Mouse (Mus musculus) adrenal gland, adult (tissue): ENCODE data around the gene Golga4.
A peak's percentile ranks its signal among the peaks of the same experiment; 100 is the strongest.

Source experiments
- DNase-seq, 2 experiments: peaks; one replicate each; pipeline ENCODE4 v3.0.0; 2022 to 2023; ENCODE audit warnings: low spot score in 1 of 2; ENCODE audit not compliant: inconsistent age in 2 of 2

Golga4 gene

DNA sequence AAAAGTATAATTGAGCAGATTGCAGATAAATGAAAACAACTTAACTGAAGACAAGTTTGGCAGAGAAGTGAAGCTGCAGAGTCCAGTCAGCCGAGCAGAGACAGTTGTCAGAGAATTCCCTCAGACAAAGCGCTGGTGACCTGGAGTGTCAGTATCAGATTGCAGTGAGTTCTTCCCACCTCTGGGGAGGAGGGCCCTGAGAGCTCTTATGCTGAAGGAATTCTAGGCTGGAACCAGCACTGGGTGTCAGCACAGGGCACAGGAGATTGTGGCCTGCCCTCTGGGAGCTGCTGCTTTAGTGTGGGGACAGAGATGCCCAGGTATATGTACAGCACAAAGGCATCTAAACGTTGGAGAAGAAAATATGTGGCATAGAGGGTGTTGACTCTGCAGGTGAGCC lies 14.8 kb downstream of the Golga4 start:
- DNase-seq, result no peak

DNA sequence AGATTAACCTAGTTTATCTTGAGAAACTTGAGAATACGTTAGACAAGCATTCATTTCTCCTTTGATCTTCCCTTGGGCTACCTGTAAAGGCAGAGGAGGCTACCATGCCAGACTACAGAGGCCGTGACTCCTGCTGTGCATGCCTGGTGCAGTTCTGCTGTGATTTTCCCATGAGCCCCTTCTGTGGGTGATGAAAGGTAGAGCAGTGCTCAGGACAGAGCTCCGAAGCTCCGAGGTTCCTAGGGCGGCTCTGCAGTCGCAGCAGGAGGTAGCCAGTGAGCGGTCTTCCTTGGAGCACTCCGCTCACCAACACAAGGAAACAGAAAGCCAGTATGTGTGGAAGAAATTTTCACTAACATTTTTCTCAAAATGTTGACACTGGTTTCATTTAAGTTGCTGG lies 15.6 kb downstream of the Golga4 start:
- no peak for DNase-seq

DNA sequence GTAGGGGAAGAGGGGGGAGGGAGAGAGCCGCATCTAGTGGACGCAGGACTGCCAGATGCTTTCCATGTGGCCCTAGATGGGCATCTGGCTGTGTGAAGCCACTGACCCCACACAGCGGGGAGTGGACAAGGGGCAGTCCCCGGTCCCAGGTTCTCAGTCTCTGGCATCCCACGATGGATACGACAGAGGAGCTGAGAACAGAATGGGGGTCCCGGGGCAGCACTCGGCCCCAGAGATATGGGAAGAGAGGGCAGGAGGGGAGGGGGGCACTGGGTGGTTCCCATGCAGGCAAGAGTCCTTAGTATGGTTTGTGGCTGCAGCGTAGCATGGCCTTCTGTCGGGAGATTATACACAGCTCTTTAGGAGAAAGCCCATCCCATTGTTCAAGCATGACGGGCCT lies 17.7 kb downstream of the Golga4 start:
- DNase-seq, result no peak

DNA sequence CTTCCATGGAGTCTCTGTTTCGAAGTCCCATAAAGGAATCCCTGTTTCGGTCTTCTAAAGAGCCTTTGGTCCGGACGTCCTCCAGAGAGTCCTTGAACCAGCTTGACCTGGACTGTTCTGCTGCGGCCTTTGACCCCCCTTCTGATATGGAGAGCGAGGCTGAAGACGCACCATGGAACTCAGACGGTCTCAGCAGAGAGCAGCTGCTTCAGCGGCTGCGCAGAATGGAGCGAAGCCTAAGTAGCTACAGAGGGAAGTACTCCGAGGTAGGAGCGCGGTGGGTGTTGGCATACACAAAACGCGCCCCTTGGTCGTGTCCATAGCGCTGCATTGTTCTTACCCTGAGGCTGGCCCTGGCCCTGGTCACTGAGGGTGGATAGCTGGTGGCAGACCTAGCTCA lies 21.0 kb downstream of the Golga4 start:
- no peak for DNase-seq

DNA sequence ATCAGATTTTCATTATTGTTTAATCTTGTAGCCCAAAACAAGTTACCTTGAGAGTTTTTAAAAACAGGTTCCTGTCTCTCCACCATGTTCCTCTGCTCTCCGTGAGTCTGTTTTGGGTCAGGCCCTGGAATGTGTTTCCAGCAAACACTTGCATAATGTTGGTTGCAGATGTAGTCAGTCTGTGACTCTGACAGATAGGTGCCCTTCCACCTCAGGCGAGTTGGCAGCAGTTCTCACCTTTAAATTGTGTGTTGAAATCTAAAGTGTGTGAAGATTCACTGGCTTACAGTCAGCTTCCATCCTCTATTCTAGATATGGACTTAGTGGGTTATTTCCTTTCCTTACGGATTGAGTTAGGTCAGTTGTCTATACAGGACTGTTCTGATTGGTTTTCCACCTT lies 23.7 kb downstream of the Golga4 start:
- DNase-seq, result no peak

DNA sequence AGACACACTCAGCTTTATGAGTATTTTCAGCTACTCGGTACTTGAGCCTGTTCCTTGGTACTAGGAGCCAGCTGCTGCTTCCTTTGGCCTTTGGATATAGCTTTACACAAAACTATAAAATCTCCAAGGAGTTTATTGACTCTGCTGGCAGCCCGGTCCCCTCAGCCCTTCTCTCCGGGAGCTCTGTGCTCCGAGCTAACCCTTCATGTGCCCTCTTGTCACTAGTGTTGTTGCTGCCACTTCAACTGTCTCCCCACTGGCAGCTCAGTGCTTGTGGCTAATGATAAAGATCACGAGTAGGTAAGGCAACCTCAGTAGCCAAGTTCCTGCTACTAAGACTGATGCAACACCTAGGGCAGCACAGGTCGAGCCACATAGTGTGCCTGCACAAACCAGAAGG lies 24.6 kb downstream of the Golga4 start:
- DNase-seq, result no peak

DNA sequence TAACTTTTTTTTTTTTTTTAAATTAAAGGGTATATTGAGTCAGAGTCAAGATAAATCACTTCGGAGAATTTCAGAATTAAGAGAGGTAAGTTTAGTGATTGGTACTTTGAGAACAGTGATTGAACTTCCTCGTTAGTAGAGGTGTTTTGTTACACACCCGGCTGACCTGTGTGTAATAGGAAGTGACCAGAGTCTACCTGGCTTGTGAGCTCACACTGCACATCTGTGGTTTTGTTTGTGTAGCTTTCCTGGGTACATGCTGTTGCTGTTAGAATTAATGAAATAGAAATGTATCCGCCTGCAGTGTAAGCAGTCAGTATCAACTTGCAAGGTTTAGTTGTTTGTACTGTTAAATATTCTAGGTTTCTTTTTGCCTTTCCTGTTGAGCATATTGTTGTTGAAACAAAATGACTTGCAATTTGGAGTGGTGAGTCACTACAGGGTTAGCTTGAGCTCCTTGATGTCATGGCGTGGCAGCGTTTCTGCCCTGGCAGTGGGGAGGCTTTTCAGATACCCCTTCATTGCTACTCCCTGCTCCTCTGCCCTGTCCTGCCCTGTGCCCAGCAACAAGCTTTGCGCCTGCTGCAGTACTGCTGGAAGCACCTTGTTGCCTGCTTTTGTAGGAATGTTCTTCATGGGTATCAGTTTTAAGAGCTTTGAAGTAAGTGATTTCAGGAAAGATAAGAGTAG lies 26.6 kb downstream of the Golga4 start:
- peak; percentile 29 to 72 for DNase-seq

DNA sequence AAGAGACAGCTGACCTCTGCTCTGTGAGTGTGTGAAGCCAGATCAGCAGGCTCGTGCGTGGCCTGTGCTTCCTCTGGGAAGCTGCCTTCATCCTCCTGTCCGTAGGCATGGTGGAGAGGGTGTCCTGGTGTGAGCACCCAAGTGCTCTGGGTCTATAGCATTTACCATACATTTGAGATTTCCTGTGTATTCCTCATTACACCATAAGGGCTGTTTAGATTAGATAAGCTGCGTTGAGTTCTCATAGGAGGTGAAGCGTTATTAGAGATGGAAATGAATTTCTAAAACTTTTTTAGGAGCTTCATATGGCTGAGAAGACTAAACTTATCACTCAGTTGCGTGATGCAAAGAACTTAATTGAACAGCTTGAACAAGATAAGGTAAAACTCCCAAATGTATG lies 30.9 kb downstream of the Golga4 start:
- no peak for DNase-seq

DNA sequence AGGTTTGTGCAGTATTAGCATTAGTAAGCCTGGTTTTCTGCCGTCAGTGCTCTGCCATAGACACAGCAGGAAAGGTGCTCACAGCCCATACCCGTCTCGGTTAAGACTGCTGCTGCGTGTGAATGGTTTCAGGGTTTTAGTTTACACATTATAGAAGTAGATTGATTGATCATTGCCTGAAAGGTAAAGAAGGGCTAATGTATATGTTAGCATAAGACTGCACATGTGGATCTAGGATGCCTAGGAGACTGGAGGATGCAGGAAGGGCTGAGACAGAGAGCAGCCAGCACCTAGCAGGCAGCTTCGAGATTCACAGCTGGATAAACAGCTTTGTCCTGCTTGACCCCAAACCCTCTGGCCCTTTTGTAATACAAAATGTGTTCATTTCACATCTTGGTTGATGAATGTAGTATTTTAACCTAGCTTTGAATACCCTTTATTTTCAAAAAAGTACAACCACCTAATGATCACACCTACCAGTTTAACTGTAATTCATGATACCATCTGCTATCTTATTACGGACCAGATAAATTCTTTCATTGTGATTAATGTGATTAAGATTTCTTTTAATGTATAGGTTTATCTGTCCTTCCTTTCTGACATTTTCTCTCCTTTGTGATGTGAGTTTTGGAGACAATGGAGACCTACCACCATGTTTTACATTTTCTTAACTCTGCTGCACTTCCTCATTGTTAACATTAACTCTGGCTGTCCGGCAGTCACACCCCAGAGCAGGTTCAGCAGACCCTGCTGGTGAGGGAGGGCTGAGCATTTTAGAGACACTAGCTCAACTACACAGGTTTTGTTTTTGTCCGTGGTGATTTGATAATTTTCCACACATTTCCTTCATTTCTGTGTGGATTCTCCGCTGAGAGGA lies 31.6 kb downstream of the Golga4 start:
- no peak for DNase-seq

DNA sequence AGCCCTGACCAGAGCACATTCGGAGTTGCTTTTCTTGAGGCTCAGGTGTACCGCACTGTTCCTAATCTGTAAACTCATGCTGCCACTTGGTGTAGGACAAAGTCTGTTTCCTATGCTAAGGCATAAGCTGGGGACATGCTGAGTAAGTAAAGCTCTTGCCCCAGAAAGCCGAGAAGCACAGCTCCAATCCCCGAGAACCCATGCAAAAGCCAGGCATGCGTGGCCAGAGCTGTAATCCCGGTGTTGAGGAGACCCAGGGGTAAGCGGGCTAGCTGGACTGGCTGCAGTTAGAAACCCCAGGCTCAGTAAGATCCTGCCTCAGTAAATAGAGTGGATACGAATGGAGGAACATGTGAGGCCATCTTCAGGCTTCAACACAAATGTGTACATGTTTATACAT lies 35.8 kb downstream of the Golga4 start:
- no peak for DNase-seq

DNA sequence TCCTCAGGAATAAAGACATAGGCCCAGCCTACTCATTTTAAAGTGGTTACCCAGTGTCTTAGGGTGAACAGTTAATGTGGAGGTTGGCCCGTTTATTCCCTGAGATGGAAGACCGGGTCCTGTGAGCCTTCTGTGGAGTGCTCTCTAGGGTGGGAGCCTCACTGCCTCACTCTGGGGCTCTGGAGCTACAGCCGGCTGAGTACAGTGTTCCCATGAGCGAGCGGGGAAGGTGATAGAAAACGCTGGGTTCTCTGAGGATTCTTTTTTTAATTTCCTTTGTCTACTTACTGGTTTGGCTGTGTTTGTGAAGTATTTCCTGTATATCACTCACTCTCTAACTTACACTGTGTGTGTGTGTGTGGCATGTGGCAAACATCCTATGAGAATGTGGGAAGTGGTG lies 39.1 kb downstream of the Golga4 start:
- no peak for DNase-seq

DNA sequence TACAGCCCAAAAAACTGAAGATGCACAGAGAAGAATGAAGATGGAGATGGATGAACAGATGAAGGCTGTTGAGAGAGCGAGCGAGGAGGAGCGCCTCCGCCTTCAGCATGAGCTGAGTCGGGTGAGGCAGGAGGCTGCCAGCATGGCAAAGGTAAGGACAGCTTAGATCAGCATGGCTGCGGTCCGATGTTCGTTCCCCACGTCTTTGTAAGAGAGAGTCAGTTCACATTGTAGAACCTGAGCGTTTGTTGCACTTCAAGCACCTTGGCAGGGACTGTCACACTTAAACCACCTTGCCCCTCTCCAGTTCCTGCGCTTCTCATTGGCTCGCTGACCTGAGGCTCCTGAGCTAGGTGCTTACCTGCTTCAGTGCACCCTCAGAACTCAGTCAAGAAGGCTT lies 42.6 kb downstream of the Golga4 start:
- DNase-seq, result no peak

DNA sequence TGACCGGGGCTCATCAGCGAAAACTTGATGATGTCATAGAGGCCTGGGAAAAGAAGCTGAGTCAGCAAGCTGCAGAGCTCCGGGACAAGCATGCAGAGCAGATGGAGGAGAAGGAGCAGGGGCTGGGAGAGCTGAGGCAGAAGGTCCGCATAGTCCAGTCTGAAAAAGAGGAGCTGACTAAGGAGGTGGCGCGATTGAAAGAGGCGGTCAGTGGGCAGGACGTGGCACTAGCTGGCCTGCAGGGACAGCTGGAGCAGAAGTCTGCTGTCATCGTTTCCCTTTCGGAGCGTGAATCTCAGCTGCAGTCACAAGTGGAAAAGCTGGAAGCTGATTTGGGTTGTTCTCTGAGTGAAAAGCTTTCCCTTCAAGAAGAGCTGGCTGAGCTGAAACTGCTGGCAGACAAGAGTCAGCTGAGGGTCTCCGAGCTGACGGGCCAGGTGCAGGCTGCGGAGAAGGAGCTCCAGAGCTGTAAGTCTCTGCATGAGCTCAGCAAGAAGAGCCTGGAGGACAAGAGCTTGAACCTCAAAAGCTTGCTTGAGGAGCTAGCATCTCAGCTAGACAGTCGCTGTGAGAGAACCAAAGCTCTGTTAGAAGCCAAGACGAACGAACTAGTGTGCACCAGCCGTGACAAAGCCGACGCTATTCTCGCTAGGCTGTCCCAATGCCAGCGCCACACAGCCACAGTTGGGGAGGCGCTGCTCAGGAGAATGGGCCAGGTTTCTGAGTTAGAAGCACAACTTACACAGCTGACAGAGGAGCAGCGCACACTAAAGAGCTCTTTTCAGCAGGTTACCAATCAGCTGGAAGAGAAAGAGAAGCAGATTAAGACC lies 51.1 kb downstream of the Golga4 start:
- no peak for DNase-seq

DNA sequence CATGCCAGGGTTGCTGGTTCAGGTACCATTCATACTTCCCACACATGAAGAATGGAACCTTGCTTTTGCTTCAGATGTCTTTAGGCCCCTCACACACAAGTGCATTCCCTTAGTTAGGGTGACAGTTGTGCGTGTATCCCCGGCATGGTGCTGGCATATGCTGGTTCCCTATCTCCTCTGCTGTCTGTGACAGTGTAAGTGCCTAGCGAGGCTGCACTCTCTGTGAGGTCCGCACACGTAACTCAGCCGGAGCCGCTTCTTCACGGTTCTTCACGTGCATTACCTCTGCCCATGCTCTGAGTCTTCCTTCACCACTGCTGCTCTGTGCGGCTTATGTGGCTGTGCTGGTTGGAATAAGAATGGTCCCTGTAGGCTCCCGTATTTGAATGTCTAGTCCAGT lies 57.3 kb downstream of the Golga4 start:
- no peak for DNase-seq

DNA sequence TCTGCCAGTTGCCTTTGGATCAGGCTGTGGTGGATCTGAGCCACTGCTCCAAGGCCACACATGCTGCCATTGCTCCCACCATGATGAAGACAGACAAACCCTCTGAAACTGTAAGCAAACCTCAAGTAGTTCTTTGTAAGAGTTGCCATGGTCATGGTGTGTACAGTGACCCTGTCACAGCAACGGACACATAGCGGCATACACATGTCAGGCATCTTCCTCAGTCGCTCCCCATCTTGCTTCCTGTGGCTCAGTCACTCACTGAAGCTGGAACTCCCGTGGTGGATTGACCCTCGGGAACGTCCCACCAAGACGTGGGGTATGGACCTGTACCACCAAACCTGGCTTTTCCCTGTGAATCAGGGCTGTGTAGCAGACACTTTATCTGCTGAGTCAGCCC lies 57.8 kb downstream of the Golga4 start:
- DNase-seq, result no peak

DNA sequence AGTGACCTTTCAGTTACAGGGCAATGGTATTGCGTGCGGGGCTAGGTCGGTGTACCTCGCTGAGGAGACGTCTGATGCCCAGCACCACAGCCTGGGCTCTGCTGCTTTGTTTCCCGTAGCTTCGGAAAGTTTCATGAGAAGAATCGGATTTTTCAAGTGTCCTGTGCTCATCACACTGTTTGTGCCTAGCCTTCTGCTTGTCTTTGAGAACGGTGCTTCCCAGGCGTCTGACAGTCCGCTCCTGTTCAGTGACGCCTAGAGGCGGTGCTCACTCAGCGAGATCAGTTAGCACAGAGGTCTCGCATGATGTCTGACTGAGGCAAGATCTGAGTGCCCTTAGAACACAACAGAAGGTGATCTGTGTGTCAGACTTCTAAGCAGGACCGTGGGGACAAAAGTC lies 58.6 kb downstream of the Golga4 start:
- DNase-seq, result no peak

DNA sequence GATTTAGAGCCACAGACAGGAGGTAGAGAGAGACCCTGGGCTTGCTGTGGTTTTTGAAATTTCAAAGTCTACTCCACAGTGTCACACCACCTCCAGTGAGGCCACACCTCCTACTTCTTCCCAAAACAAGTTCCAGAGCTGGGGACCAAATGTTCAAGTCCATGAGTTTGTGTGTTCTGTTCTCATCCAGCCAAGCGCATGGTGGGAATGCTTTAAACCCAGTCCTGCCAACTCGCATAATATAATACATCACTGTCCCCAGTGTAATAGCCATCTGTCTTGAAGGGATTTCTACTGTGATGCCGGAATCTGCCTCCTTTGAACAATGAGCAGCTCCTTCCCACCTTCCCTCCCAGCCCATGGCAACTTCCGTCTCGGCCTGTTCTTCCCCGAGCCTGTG lies 63.3 kb downstream of the Golga4 start:
- no peak for DNase-seq

DNA sequence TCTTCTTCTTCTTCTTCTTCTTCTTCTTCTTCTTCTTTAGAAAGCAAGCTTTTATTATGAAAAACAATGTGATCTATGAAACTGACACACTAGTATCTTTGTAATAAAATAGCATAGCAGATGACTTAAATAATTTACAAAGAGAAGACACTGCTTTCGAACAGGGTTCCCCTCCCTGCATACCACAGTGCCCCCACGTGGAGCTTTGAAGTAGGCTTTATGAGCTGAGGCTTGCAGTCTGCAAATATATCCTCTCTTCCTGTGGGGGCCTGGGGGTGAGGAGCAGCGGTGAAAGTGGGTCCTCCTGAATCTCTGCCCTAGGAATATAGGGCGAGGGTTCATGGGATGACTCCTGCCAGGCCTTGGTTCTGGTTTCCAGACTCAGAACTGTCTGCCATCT lies 64.8 kb downstream of the Golga4 start:
- DNase-seq, result no peak

DNA sequence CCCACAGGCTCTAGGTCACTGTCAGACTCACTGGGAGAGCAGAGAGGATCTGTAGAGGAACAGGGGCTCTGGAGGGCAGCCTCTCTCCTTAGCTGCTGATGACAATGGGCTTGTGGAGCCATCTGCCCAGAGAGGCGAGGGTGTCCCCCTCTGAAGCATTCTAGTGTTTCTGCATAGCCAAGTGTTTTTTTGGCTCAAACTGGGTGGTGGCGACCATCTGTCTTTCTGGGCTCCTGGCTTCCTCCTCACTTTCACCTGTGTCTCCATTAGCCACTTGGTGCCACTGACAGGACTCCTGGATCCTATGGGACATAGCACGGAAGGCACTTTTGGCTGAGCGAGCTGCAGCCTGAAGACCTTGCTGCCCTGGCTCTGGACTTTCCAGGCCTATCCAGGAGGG lies 65.6 kb downstream of the Golga4 start:
- no peak for DNase-seq

DNA sequence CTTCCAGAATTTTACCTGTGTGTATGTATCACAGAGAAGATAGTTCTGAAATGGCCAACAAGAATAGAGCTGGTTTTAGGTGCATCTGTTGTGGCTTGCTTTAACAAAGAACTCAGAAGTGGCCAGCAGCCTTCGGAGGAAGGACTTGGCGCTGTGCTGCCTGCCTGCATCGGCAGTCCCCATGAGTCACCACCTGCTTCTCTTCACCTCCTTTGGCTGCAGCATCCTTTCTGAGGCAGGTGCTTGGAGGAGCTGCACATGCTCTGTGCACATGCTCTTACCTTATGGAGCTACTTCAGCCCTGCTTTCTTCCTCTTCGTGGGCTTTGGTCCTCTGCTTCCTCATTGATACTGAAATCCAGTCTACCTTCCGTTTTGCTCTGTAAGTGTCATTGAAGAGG lies 68.8 kb downstream of the Golga4 start:
- no peak for DNase-seq

DNA sequence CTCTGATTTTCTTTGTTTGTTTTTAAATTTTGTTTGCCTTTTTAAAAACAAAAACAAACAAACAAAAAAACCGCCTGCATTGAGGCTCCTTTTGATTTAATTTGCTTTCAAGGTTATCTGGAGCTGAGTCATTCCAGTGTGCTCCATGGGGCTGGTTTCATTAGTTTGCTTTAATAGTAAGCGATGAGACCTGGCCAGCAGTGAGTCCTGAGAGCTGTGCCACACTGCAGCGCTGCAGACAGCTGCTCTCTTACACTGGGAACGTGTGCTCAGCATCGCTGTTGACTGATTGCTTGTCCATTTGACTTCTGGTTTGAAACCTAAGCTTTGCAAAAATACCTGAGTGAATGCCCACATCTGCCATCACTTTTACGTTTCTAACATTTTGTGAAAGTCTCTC lies 74.3 kb downstream of the Golga4 start:
- peak; percentile 67 to 81 for DNase-seq

DNA sequence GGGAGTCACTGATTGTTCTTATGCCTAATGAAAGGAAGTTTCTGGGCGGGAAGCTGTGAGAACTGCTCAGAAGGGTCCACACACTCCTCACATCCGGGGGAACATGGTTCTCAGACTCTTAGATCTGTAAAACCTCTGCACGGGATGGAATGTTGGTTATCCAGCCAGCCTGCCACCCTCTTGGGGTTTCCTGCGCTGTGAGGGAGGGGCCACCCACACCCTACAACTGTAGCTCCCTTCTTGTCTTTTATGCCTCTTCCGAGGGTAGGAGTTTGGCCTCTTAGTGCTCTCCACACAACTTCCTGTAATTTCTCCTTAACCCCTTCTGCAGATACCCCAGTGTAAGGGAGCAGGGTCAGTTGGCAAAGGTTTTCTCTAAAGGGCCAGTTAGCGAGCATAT lies 76.7 kb downstream of the Golga4 start:
- no peak for DNase-seq
